Mouse (Mus musculus) liver, adult 2 months (tissue): ENCODE results near the gene Ky.

Experiments
- CTCF ChIP-seq: fragments of 200-500 bp; IDR thresholded peaks from 2 replicates; pipeline ENCODE4 v1.5.1; 2011; ENCODE audit warnings: low read depth, low read length, control low read depth
- POLR2A ChIP-seq: fragments of 200-500 bp; IDR thresholded peaks from 2 replicates; pipeline ENCODE4 v1.6.1; 2011; ENCODE audit warnings: low read length, control low read depth; ENCODE audit not compliant: insufficient read depth; ENCODE audit errors: extremely low read depth

DNA sequence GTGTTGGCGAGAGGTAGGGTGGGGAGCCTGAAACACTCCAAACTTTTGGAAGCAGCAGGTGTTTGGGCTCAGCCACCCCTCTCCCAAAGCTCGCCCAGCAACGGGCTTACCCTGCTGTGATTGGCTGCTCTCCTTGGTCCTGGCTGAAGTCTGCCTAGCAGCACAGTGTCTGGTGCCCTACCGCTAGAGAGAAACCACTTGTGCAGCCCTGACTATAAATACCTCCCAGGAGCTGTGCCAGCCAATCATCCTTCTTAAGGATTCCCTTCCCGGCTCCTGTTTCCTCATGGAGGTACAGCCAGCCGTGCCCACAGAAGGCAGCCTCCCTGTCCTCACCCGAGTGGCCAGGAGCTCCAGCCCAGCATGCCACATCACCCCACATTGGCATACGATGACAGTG, 5.9 kb downstream of the Ky start:
- no peak for TF ChIP-seq CTCF
- no peak for TF ChIP-seq POLR2A
